Mouse (Mus musculus) heart, embryonic 15.5 days (tissue): ENCODE measurements around the gene Rprd2. TPM values are rescaled to one million over a fixed set of nuclear protein-coding genes. Genes with fewer than 3 reads are reported as not detected.
"Not testable (repeated sequence)": the region's sequence is repeated elsewhere in the genome, so short reads cannot be mapped to it uniquely, and the experiment has no call there.

Experiments
- ATAC-seq: fragments of 200-750 bp; cut with Nextera tagmentation; replicated peaks from 2 replicates; pipeline ENCODE4 v1.8.0; 2017; ENCODE audit warnings: low read depth, moderate TSS enrichment; ENCODE audit not compliant: insufficient number of reproducible peaks, insufficient read depth, low FRiP score
- H3K27ac ChIP-seq: fragments of 300-500 bp; sonication (generic); 2 replicates; pipeline ENCODE4 v1.5.1; 2015; ENCODE audit warnings: mild to moderate bottlenecking, inconsistent platforms
- H3K27me3 ChIP-seq: fragments of 300-500 bp; sonication (generic); 2 replicates; pipeline ENCODE4 v1.6.1; 2015; ENCODE audit warnings: inconsistent platforms
- H3K36me3 ChIP-seq: fragments of 300-500 bp; sonication (generic); 2 replicates; pipeline ENCODE4 v1.6.1; 2015; ENCODE audit warnings: mild to moderate bottlenecking, inconsistent platforms
- H3K4me1 ChIP-seq: fragments of 300-500 bp; sonication (generic); replicated peaks from 2 replicates; pipeline ENCODE4 v1.6.1; 2015; ENCODE audit warnings: inconsistent platforms
- H3K4me2 ChIP-seq: fragments of 300-500 bp; sonication (generic); 2 replicates; pipeline ENCODE4 v1.6.1; 2015; ENCODE audit warnings: inconsistent platforms, mild to moderate bottlenecking, moderate library complexity
- H3K4me3 ChIP-seq: fragments of 300-500 bp; sonication (generic); 2 replicates; pipeline ENCODE4 v1.5.1; 2015; ENCODE audit warnings: mild to moderate bottlenecking, inconsistent platforms
- H3K9ac ChIP-seq: fragments of 300-500 bp; sonication (generic); 2 replicates; pipeline ENCODE4 v1.6.1; 2015; ENCODE audit warnings: mild to moderate bottlenecking, inconsistent platforms
- H3K9me3 ChIP-seq: fragments of 300-500 bp; sonication (generic); replicated peaks from 2 replicates; pipeline ENCODE4 v1.6.1; 2016; ENCODE audit warnings: inconsistent platforms
- WGBS: fragments of 180-500 bp; shearing (Covaris S2); methylation state at CpG from one replicate; pipeline ENCODE4 v1.1.7; 2015; ENCODE audit warnings: mixed read lengths; 5-methylcytosine and 5-hydroxymethylcytosine counted together
- polyA plus RNA-seq: library from polyadenylated mRNA; unstranded; fragments of >200 nt; fragmentation: Nextera tagmentation; extraction: Ambion mirVana; gene quantifications from 2 replicates; pipeline ENCODE4 v1.2.1, GENCODE M21; 2015

The Rprd2 gene
- polyA plus RNA-seq, 1 experiment from 2014 or later: 17.6 TPM

DNA sequence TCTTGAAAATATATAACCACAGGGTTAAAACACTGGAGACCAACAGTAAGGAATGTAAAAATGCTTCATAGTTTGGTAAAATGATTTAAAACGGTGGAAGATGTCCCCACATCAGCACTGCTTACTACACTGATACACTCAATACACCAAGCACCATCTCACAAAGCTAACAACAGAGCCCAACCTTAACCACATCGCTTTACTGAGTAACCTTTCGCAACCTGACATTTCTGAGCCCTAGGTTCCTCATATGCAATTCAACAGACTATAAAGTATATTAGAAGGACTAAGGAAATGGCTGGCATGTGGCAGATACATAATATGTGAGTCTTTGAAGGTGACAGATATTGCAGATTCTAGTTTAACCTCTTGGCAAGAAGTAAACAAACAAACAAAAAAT is 2.0 kb downstream of the Rprd2 start:
- H3K27me3 ChIP-seq: no peaks in the 10 kb centered on the region
- no peak for ATAC-seq
- no peaks in the 10 kb centered on the region for H3K36me3 ChIP-seq
- no peak overlapping the region for H3K27ac ChIP-seq
- peak overlapping the region; percentile 63 for H3K4me2 ChIP-seq
- no peak overlapping the region for H3K9ac ChIP-seq
- no peaks in the 10 kb centered on the region for H3K9me3 ChIP-seq
- 88% methylated on average over 3 of the region's 3 CpGs for WGBS
- no peak overlapping the region for H3K4me3 ChIP-seq
- H3K4me1 ChIP-seq: peaks cover 18% of the 10 kb centered on the region

DNA sequence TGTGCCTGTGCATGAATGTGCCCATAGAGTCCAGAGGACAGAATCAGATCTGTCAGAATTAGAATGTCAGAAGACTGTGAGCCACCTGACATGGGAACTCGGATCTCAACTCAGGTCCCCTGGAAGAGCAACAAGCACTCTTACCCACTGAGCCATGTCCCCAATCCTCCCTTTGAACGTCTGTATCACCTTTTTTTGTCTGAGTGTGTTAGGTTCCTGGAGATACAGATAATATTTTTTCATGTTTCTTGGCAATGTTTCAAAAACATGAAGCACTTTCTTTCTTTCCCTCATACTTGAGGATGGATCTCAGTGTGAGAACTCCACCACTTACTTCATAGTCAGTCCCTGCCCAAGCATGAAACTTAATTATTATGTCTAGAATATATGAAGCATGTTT is 10.3 kb downstream of the Rprd2 start:
- Histone ChIP-seq H3K27ac (no peak overlapping the region), H3K4me2 (no peak overlapping the region), H3K9me3 (no peaks in the 10 kb centered on the region), H3K27me3 (no peaks in the 10 kb centered on the region), H3K4me3 (no peak overlapping the region), H3K4me1 (peaks cover 7% of the 10 kb centered on the region), H3K36me3 (peaks cover 11% of the 10 kb centered on the region; the same call in 1 of the 2 replicates), H3K9ac (no peak overlapping the region)
- ATAC-seq: no peak
- WGBS: 29% methylated on average over 2 of the region's 2 CpGs

DNA sequence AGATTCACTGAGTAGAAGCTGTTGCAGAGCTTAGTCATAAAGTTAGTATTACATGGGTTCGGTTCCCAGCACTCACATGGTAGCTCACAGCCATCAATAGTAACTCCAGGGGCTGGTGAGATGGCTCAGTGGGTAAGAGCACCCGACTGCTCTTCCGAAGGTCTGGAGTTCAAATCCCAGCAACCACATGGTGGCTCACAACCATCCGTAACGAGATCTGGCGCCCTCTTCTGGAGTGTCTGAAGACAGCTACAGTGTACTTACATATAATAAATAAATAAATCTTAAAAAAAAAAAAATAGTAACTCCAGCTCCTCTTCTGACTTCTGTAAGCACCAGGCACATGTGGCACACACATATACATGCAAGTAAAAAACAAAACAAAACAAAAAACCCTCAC is 11.0 kb downstream of the Rprd2 start:
- not testable (repeated sequence) for H3K9ac ChIP-seq, H3K4me3 ChIP-seq, H3K9me3 ChIP-seq, H3K27ac ChIP-seq, H3K4me1 ChIP-seq, ATAC-seq, H3K27me3 ChIP-seq, H3K4me2 ChIP-seq
- WGBS: 77% methylated on average over 6 of the region's 6 CpGs
- peaks cover 11% of the 10 kb centered on the region; the same call in 1 of the 2 replicates for H3K36me3 ChIP-seq

DNA sequence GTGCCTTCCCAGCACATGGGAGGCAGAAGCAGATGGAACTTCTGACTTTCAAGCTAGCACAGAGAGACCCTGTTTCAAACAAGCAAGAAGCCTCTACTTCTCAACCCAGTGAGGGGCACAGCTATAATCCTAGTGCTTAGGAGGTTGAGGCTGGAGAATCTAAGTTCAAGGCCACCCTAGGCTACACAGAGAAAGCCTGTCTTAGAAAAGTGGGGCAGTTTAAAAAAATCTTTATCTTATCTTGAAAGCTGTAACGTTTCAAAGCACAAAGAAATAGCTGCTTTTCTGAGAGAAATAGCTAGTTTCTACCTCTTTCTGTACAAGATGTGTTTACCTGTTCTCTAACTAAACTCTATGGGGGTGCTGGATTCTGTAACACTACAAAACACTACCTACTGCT is 12.0 kb downstream of the Rprd2 start:
- no peak overlapping the region for H3K9ac ChIP-seq
- no peak overlapping the region for H3K27ac ChIP-seq
- H3K4me3 ChIP-seq: no peak overlapping the region
- no peak for ATAC-seq
- peaks cover 7% of the 10 kb centered on the region for H3K4me1 ChIP-seq
- H3K9me3 ChIP-seq: no peaks in the 10 kb centered on the region
- no peak overlapping the region for H3K4me2 ChIP-seq
- 30% methylated on average over 1 of the region's 1 CpGs for WGBS
- no peaks in the 10 kb centered on the region for H3K27me3 ChIP-seq
- H3K36me3 ChIP-seq: peaks cover 11% of the 10 kb centered on the region; the same call in 1 of the 2 replicates

DNA sequence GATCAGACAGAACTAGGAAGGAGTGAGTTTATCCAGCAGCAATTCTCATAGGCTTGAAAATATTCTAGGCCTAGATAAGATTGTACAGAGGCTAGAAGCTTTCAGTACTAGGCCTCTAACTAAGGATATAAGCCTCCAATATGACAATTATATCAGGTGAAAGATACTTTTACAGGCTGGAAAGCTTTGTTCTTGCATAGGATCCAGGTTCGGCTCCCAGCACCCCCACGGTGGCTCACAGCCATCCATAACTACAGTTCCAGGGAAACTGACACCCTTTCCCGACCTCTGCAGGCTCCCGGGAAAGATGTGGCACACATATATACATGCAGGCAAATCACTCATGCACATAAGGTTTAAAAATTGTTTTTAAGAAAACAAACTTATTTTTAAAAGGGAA is 14.8 kb downstream of the Rprd2 start:
- WGBS: 94% methylated on average over 4 of the region's 4 CpGs
- Histone ChIP-seq H3K27ac (no peak overlapping the region), H3K9me3 (no peaks in the 10 kb centered on the region), H3K4me3 (no peak overlapping the region), H3K27me3 (no peaks in the 10 kb centered on the region), H3K4me1 (peaks cover 6% of the 10 kb centered on the region), H3K4me2 (no peak overlapping the region), H3K36me3 (peaks cover 11% of the 10 kb centered on the region; the same call in 1 of the 2 replicates), H3K9ac (no peak overlapping the region)
- ATAC-seq: no peak

DNA sequence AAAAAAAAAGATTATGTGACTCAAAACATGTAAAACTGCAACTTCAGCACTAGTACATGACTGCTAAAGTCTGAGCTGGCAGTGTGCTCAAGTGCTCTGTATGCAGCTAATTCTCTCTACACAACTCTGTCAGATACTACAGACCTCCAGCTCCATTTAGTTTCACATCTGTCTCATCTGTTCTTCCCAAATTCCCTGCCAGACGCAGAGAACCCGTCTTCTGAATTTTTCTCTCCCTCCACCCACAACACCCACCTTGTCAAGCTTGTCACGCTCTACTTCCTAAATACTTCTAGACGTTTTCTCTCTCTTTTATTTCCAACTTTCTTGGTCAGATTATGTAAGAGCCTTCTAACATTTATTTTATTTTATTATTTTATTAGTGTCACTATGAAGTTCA is 19.9 kb downstream of the Rprd2 start:
- H3K4me1 ChIP-seq: 0 out of 2 replicates have a peak, but pooled peaks cover 2% of the 10 kb centered on the region
- H3K4me3 ChIP-seq: no peak overlapping the region
- 80% methylated on average over 4 of the region's 4 CpGs for WGBS
- H3K27ac ChIP-seq: no peak overlapping the region
- H3K9ac ChIP-seq: no peak overlapping the region
- H3K36me3 ChIP-seq: no peaks in the 10 kb centered on the region
- no peak overlapping the region for H3K4me2 ChIP-seq
- H3K27me3 ChIP-seq: no peaks in the 10 kb centered on the region
- ATAC-seq: no peak
- H3K9me3 ChIP-seq: no peaks in the 10 kb centered on the region

DNA sequence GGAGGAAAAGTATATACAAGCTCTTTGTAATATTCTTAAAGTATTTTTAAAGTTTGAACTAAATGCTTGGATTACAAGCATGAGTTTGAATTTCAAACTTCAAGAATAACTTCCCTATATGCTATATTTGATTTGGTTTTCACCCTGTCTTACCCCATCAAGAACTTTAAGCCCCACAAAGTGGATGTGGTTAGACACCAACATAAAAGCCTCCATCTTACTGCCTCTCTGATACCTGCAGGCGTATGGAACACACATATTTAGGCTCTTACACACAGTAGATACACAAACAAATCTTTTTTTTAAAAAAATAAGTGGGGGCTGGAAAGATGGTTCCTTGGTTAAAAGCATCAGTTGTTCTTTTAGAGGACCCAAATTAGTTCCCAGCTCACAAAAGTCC is 24.4 kb downstream of the Rprd2 start:
- no peak for ATAC-seq
- Histone ChIP-seq H3K36me3 (peaks cover 2% of the 10 kb centered on the region; the same call in 1 of the 2 replicates), H3K27ac (no peak overlapping the region), H3K9me3 (no peaks in the 10 kb centered on the region), H3K4me1 (0 out of 2 replicates have a peak, but pooled peaks cover 2% of the 10 kb centered on the region), H3K27me3 (no peaks in the 10 kb centered on the region), H3K4me2 (no peak overlapping the region), H3K4me3 (no peak overlapping the region), H3K9ac (no peak overlapping the region)
- WGBS: 75% methylated on average over 1 of the region's 1 CpGs

DNA sequence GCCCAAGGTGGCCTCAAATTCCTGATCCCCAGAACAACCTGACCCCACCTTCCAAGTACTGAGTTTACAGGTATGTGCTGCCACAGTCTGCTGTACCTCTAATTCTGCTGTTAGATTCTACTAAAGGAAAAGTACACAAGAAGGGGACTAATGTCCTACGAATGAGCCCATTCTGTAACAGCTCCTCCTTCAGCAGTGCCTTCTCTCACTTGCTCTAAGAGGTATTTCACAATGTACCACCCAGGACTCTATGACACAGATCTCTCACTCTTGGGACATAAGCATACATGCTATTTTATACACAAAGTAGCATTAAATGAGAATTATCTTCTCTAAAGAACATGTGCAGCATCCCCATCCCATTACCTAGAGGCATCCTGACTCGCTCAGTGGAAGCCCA is 25.0 kb downstream of the Rprd2 start:
- H3K4me3 ChIP-seq: no peak overlapping the region
- peaks cover 4% of the 10 kb centered on the region; the same call in 1 of the 2 replicates for H3K36me3 ChIP-seq
- H3K27me3 ChIP-seq: no peaks in the 10 kb centered on the region
- no peak overlapping the region for H3K4me2 ChIP-seq
- H3K27ac ChIP-seq: no peak overlapping the region
- H3K9ac ChIP-seq: no peak overlapping the region
- WGBS: 90% methylated on average over 2 of the region's 2 CpGs
- H3K9me3 ChIP-seq: no peaks in the 10 kb centered on the region
- ATAC-seq: no peak
- no peaks in the 10 kb centered on the region for H3K4me1 ChIP-seq

DNA sequence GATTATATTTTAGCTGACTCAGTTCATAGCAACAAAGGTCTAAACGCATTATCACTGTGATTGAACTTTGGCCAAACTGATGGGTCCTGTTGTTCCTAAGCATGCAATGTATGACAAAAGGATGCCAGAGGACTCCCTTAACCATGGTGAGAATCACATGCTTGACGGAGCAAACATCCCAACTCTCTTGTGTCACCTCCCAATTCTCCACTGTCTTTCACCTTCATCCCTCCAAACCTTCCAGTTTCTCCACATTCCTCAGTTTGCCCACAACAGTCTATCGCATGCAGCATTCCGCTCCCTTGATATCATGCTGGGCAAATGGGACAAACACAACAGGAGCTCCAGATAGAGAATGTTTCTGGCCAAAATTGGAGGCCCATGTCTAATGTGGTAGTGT is 33.2 kb downstream of the Rprd2 start:
- H3K4me2 ChIP-seq: no peak overlapping the region
- no peaks in the 10 kb centered on the region for H3K27me3 ChIP-seq
- H3K4me3 ChIP-seq: no peak overlapping the region
- WGBS: 97% methylated on average over 4 of the region's 4 CpGs
- H3K9ac ChIP-seq: no peak overlapping the region
- peaks cover 64% of the 10 kb centered on the region for H3K36me3 ChIP-seq
- no peak overlapping the region for H3K27ac ChIP-seq
- no peaks in the 10 kb centered on the region for H3K9me3 ChIP-seq
- no peaks in the 10 kb centered on the region for H3K4me1 ChIP-seq
- ATAC-seq: no peak

DNA sequence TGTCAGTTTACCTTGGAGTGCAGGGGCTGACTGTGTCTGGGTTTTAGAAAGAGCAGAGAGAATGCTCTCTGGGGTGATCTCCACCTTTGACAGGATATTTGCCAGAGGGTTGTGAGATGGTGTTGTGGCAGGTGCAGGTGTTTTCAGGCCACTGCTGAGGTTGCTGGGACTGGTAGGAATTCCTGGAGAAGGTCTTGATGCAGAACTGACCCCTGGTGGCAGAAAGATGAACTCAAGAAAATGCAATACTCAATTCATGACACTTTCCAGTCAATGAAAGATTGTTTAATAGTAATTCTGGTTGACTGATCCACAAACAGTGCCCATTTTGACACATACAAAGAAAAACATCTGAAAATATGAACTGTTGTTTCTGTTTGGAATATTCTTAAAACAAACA is 46.7 kb downstream of the Rprd2 start:
- no peak for ATAC-seq
- no peak overlapping the region for H3K9ac ChIP-seq
- H3K36me3 ChIP-seq: peaks cover 75% of the 10 kb centered on the region
- H3K4me3 ChIP-seq: no peak overlapping the region
- no peaks in the 10 kb centered on the region for H3K27me3 ChIP-seq
- no peak overlapping the region for H3K27ac ChIP-seq
- H3K9me3 ChIP-seq: no peaks in the 10 kb centered on the region
- H3K4me2 ChIP-seq: no peak overlapping the region
- H3K4me1 ChIP-seq: no peaks in the 10 kb centered on the region

DNA sequence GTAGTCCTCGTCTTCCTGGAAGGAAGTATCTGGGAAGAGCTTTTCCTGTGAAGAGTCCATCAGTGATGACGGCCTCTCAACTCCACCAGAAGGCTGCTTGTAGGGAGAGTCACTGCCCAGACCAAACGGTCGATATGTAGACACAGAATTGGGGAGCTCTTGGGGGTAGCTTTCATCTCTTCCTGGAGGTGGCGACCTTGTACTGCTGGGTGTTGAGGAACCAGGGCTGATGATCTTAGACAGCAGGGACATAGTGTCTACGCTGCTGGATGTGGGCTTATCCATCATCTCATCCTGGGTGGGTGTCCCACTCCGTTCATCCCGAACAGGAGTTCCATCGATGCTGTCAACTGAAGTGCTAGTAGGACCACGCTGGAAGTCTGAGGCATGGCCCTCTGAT is 53.1 kb downstream of the Rprd2 start:
- H3K4me2 ChIP-seq: no peak overlapping the region
- peaks cover 58% of the 10 kb centered on the region for H3K36me3 ChIP-seq
- H3K27ac ChIP-seq: no peak overlapping the region
- H3K4me1 ChIP-seq: 0 out of 2 replicates have a peak, but pooled peaks cover 3% of the 10 kb centered on the region
- H3K9me3 ChIP-seq: no peaks in the 10 kb centered on the region
- 89% methylated on average over 10 of the region's 10 CpGs for WGBS
- ATAC-seq: no peak
- H3K9ac ChIP-seq: no peak overlapping the region
- H3K4me3 ChIP-seq: no peak overlapping the region
- no peaks in the 10 kb centered on the region for H3K27me3 ChIP-seq

DNA sequence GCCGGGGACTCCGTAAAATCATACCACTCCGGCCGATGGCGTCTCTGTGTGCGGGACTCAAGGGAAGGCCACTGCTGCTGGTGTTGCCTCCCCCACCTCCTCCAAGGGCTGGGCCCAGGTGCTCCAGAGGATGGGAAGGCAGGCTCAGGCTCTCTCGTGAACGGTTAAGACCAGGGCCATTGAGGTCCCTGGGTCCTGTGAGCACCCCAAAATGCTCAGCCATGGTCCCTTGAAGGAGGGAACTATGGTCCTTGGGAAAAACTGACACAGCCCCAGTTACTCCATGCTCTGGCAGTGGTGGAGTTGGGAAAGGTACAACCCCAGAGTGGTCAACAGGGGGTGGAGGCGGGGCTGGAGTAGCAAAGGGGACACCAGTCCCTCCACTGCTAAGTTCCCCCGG is 54.9 kb downstream of the Rprd2 start:
- H3K36me3 ChIP-seq: peaks cover 44% of the 10 kb centered on the region
- H3K27me3 ChIP-seq: no peaks in the 10 kb centered on the region
- 0 out of 2 replicates have a peak, but pooled peaks cover 3% of the 10 kb centered on the region for H3K4me1 ChIP-seq
- no peak overlapping the region for H3K4me2 ChIP-seq
- WGBS: 80% methylated on average over 10 of the region's 10 CpGs
- no peak overlapping the region for H3K9ac ChIP-seq
- ATAC-seq: no peak
- no peak overlapping the region for H3K27ac ChIP-seq
- H3K9me3 ChIP-seq: no peaks in the 10 kb centered on the region
- no peak overlapping the region for H3K4me3 ChIP-seq
